Mouse (Mus musculus): ENCODE results near the gene Zbp1.

GRCm38 (mm10) chr2:173263636-173264330, 45.1 kb upstream of the Zbp1 start:
- TF ChIP-seq CTCF (IDR thresholded peaks at IDR 0.05; ENCODE audit: borderline replicate concordance, insufficient read depth, low read depth, low read length), result no peak
- TF ChIP-seq POLR2A (IDR thresholded peaks at IDR 0.05; ENCODE audit: borderline replicate concordance, insufficient read depth, low read length), result no peak

Data from cerebellum, adult 2 months (tissue).